Mouse (Mus musculus) kidney, adult 2 months (tissue): Measurements from ENCODE around the gene Rarres1.

Source experiments
- CTCF ChIP-seq: fragments of 200-500 bp; conservative IDR thresholded peaks from 2 replicates; pipeline ENCODE4 v1.5.1; 2011; ENCODE audit warnings: low read depth, mild to moderate bottlenecking, control low read depth, low read length, moderate library complexity, mixed read lengths; ENCODE audit not compliant: insufficient read depth, insufficient read length
- POLR2A ChIP-seq: fragments of 200-500 bp; IDR thresholded peaks from one replicate; pipeline ENCODE4 v1.6.1; 2011; ENCODE audit warnings: low read depth, low read length, control low read depth

DNA sequence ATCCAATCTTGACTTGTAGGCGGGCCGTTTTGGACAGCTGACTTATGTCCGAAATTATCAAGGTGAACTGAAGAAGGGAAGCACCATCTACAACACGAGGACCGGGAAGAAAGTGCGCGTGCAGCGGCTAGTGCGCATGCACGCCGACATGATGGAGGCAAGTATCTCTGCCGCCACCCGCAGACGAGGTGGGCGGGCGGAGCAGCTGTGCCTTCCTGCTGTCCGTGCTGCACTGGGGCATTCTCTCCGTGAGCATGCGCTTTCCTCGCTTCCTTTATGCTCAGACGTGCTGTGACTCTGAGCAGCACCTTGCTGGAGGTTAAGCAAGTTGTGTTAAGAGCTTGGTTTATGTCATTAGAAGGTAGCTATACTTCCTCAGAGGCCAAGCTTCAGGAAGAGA, 65.7 kb downstream of the Rarres1 start:
- no peak for TF ChIP-seq POLR2A
- no peak for TF ChIP-seq CTCF
